Mouse (Mus musculus): ENCODE results near the gene ccdc198. TPM values are rescaled to one million over a fixed set of nuclear protein-coding genes. Genes with fewer than 3 reads are reported as not detected.
"Not testable (repeated sequence)": the region's sequence is repeated elsewhere in the genome, so short reads cannot be mapped to it uniquely, and the experiment has no call there.

Gene ccdc198
- polyA plus RNA-seq, 1 experiment from 2014 or later, result 0.14 TPM

GRCm38 (mm10) chr14:49234788-49235515 is 10.3 kb downstream of the ccdc198 start:
- no peaks in the 10 kb centered on the region for H3K36me3 ChIP-seq
- no peaks in the 10 kb centered on the region; the same call in 1 of the 2 replicates for H3K4me1 ChIP-seq (replicated peaks)
- peak; percentile 50 for DNase-seq (ENCODE audit: low spot score)
- 42% methylated on average over 9 of the region's 9 CpGs for WGBS
- H3K4me3 ChIP-seq, result no peak overlapping the region
- H3K27me3 ChIP-seq (ENCODE audit: insufficient read depth, poor library complexity, severe bottlenecking), result no peaks in the 10 kb centered on the region
- no peak overlapping the region for H3K27ac ChIP-seq
- no peaks in the 10 kb centered on the region for H3K9me3 ChIP-seq

DNA sequence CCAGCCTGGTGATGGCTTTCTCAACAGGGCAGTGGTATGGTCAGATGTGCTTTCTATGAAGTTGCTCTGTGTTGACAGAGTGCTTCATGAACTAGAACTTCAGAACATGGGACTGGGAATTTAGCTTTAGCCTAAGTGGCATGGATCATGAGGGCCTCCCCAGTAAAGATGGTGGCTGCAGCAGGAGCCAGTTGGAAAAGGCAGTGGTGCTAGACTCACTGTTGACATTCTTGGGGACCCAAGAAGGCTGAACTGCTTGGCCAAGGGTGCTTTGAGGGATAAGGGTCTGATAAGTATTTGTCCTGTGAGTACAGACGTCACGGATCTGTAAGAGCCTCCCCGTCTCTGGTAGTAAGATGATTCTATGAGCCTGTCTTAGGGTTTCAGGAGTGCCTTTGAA is 13.4 kb downstream of the ccdc198 start:
- WGBS, result 92% methylated on average over 3 of the region's 3 CpGs
- Histone ChIP-seq H3K27ac (no peak overlapping the region), H3K36me3 (no peaks in the 10 kb centered on the region), H3K27me3 (ENCODE audit: insufficient read depth, poor library complexity, severe bottlenecking) (no peaks in the 10 kb centered on the region), H3K4me1 (replicated peaks) (no peaks in the 10 kb centered on the region; the same call in 1 of the 2 replicates), H3K4me3 (no peak overlapping the region), H3K9me3 (no peaks in the 10 kb centered on the region)
- no peak for DNase-seq (ENCODE audit: low spot score)

- Histone ChIP-seq H3K4me1 (replicated peaks) (no peaks in the 10 kb centered on the region), H3K36me3 (no peaks in the 10 kb centered on the region), H3K9me3 (no peaks in the 10 kb centered on the region), H3K27me3 (ENCODE audit: insufficient read depth, poor library complexity, severe bottlenecking) (no peaks in the 10 kb centered on the region), H3K27ac (no peak overlapping the region), H3K4me3 (no peak overlapping the region)
- no peak for DNase-seq (ENCODE audit: low spot score)
- WGBS, result 88% methylated on average over 11 of the region's 11 CpGs
These were observed 18.3 kb downstream of the ccdc198 start for GRCm38 (mm10) chr14:49226986-49227385.

DNA sequence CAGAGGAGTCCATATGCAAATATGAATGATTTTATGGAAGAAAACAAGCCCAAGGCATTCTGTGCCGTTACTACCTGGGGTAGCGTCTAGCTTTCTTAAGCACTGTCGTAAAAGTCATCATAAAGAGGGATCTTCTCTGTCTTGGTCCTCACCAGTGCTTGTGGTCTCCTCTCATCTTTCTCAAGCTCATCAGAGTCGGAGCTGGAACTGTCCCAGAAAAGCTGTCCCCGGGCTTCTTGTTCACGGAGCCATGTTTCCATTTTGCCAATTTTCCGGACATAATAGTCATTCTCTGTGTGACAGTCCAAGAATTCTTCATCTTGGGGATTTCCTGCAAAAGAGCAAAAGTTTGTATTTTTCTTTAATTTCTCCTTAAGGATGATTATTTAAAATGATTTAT is 18.8 kb downstream of the ccdc198 start:
- H3K4me1 ChIP-seq (replicated peaks), result no peaks in the 10 kb centered on the region
- no peaks in the 10 kb centered on the region for H3K27me3 ChIP-seq (ENCODE audit: insufficient read depth, poor library complexity, severe bottlenecking)
- DNase-seq (ENCODE audit: low spot score), result no peak
- H3K27ac ChIP-seq, result no peak overlapping the region
- H3K36me3 ChIP-seq, result no peaks in the 10 kb centered on the region
- no peaks in the 10 kb centered on the region for H3K9me3 ChIP-seq
- H3K4me3 ChIP-seq, result no peak overlapping the region
- WGBS, result 91% methylated on average over 7 of the region's 7 CpGs

GRCm38 (mm10) chr14:49221771-49222170 is 23.5 kb downstream of the ccdc198 start:
- Histone ChIP-seq H3K9me3 (no peaks in the 10 kb centered on the region), H3K27ac (no peak overlapping the region), H3K36me3 (no peaks in the 10 kb centered on the region), H3K4me1 (replicated peaks) (no peaks in the 10 kb centered on the region), H3K4me3 (no peak overlapping the region), H3K27me3 (ENCODE audit: insufficient read depth, poor library complexity, severe bottlenecking) (no peaks in the 10 kb centered on the region)
- DNase-seq (ENCODE audit: low spot score), result no peak
- 84% methylated on average over 2 of the region's 2 CpGs for WGBS

GRCm38 (mm10) chr14:49219466-49220022 is 25.7 kb downstream of the ccdc198 start:
- not testable (repeated sequence) for H3K36me3 ChIP-seq; H3K27me3 ChIP-seq (ENCODE audit: insufficient read depth, poor library complexity, severe bottlenecking); H3K27ac ChIP-seq; H3K4me3 ChIP-seq; DNase-seq (ENCODE audit: low spot score); H3K9me3 ChIP-seq; H3K4me1 ChIP-seq (replicated peaks)
- WGBS, result 91% methylated on average over 4 of the region's 4 CpGs

GRCm38 (mm10) chr14:49218677-49219076 is 26.6 kb downstream of the ccdc198 start:
- WGBS, result 70% methylated on average over 7 of the region's 7 CpGs
- Histone ChIP-seq H3K4me3 (no peak overlapping the region), H3K4me1 (replicated peaks) (no peaks in the 10 kb centered on the region), H3K27ac (no peak overlapping the region), H3K9me3 (no peaks in the 10 kb centered on the region), H3K36me3 (no peaks in the 10 kb centered on the region), H3K27me3 (ENCODE audit: insufficient read depth, poor library complexity, severe bottlenecking) (no peaks in the 10 kb centered on the region)
- no peak for DNase-seq (ENCODE audit: low spot score)

DNA sequence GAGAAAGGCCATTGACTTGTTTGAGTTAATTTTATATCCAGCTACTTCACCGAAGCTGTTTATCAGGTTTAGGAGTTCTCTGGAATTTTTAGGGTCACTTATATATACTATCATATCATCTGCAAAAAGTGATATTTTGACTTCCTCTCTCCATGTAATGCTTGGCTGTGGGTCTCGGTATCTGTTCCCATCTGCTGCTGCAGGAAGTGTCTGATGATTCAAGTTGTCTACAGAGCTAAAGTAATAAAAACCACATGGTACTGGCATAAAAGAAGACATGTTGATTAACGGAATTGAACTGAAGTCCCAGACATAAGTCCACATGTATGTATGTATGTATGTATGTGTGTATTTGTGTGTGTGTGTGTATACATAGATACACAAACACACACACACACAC is 35.1 kb downstream of the ccdc198 start:
- 91% methylated on average over 3 of the region's 3 CpGs for WGBS
- not testable (repeated sequence) for H3K27ac ChIP-seq; H3K9me3 ChIP-seq; DNase-seq (ENCODE audit: low spot score); H3K36me3 ChIP-seq; H3K27me3 ChIP-seq (ENCODE audit: insufficient read depth, poor library complexity, severe bottlenecking); H3K4me3 ChIP-seq; H3K4me1 ChIP-seq (replicated peaks)

DNA sequence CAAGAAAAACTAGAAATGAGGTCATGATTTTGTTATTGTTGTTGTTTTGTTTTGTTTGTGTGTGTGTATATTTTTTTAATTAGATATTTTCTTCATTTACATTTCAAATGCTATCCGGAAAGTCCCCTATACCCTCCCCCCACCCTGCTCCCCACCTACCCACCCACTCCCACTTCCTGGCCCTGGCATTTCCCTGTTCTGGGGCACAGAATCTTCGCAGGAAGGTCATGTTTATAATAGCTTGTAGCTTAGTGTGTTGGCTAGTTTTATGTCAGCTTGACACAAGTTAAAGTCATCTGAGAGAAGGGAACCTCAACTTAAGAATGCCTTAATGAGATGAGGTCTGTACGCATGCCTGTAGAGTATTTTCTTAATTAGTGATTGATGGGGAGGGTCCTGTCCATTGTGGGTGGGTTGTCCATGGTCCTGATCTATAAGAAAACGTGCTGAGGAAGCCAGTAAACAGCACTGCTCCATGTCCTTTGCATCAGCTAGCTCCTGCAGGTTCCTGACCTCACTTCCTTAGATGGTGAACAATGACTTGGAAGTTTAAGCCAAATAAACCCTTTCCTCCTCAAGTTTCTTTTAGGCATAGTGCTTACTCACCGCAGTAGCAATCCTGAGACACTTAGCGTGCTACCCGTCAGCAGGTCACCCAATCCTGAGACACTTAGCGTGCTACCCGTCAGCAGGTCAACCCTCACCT is 44.0 kb downstream of the ccdc198 start:
- WGBS, result 81% methylated on average over 9 of the region's 9 CpGs
- H3K36me3 ChIP-seq, result no peaks in the 10 kb centered on the region
- DNase-seq (ENCODE audit: low spot score), result no peak
- no peaks in the 10 kb centered on the region for H3K4me1 ChIP-seq (replicated peaks)
- H3K4me3 ChIP-seq, result no peak overlapping the region
- no peaks in the 10 kb centered on the region for H3K27me3 ChIP-seq (ENCODE audit: insufficient read depth, poor library complexity, severe bottlenecking)
- H3K9me3 ChIP-seq, result no peaks in the 10 kb centered on the region
- no peak overlapping the region for H3K27ac ChIP-seq

DNA sequence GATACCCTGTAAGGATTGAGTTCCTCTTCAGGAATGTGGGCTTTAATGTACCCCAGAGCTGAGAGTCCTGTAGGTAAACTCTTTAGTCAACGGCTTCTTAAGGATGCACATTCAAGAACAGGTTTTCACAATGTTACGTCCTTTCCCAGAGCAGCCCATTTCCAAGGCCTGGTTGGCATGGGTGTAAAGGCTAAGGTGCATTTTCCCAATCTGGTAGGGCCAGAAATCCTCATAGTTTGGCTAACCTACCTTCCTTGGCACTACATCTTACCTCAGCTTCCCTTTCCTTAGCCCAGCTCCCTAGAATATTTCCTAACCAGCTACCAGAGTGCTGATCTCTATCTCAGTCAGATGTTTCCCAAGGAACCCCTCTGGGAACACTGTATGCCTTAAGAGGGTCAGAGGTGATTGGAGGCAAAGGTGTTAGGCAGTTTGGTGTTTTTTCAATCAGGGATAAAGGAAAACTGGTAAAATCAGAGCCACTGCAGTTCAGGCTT is 48.2 kb downstream of the ccdc198 start:
- Histone ChIP-seq H3K4me1 (replicated peaks) (no peaks in the 10 kb centered on the region), H3K9me3 (no peaks in the 10 kb centered on the region), H3K27me3 (ENCODE audit: insufficient read depth, poor library complexity, severe bottlenecking) (no peaks in the 10 kb centered on the region), H3K27ac (no peak overlapping the region), H3K4me3 (no peak overlapping the region), H3K36me3 (peaks cover 9% of the 10 kb centered on the region; the same call in 1 of the 2 replicates)
- no peak for DNase-seq (ENCODE audit: low spot score)
- 90% methylated on average over 2 of the region's 2 CpGs for WGBS

DNA sequence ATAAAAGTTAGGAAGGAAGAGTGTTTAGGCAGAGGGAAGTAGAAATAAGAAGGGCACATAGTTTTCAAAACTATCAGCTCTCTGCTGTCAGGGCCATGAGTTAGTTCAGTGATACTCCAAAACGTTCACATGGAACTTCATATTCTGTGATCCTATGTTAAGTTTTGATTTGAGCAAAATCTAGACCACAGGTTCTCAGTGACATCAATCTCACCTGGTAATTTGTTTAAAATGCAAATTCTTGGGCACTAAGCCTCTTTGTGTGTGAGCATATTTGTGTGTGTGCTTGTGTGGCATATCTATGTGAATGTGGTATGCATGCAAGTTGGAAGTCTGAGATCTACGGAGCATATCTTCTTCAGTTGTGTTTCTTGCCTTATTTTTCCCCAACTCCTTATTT is 59.0 kb downstream of the ccdc198 start:
- Histone ChIP-seq H3K4me3 (no peak overlapping the region), H3K9me3 (no peaks in the 10 kb centered on the region), H3K27me3 (ENCODE audit: insufficient read depth, poor library complexity, severe bottlenecking) (no peaks in the 10 kb centered on the region), H3K27ac (no peak overlapping the region), H3K36me3 (peaks cover 87% of the 10 kb centered on the region), H3K4me1 (replicated peaks) (no peaks in the 10 kb centered on the region)
- WGBS, result 91% methylated on average over 2 of the region's 2 CpGs
- no peak for DNase-seq (ENCODE audit: low spot score)

- Histone ChIP-seq H3K9me3 (no peaks in the 10 kb centered on the region), H3K36me3 (peaks cover 58% of the 10 kb centered on the region), H3K27ac (no peak overlapping the region), H3K4me3 (no peak overlapping the region), H3K4me1 (replicated peaks) (peaks cover 11% of the 10 kb centered on the region), H3K27me3 (ENCODE audit: insufficient read depth, poor library complexity, severe bottlenecking) (no peaks in the 10 kb centered on the region)
- DNase-seq (ENCODE audit: low spot score), result no peak
- 86% methylated on average over 3 of the region's 3 CpGs for WGBS
These were observed 65.5 kb downstream of the ccdc198 start for GRCm38 (mm10) chr14:49179736-49180135.
